Mouse (Mus musculus) G1E-ER4 (cell line): ENCODE measurements around the gene 4930579F01Rik. TPM values are rescaled to one million over a fixed set of nuclear protein-coding genes. Genes with fewer than 3 reads are reported as not detected.

Source experiments
- GATA1 ChIP-seq: IDR thresholded peaks from one replicate; pipeline ENCODE4 v1.8.0; 2012; ENCODE audit warnings: low read length, inconsistent platforms
- polyA plus RNA-seq: library from polyadenylated mRNA; stranded (reverse); fragments of >175 nt; gene quantifications from 2 replicates; pipeline ENCODE4 v1.2.3, GENCODE M21; 2012

4930579F01Rik gene
- not detected in 2 replicates for polyA plus RNA-seq

DNA sequence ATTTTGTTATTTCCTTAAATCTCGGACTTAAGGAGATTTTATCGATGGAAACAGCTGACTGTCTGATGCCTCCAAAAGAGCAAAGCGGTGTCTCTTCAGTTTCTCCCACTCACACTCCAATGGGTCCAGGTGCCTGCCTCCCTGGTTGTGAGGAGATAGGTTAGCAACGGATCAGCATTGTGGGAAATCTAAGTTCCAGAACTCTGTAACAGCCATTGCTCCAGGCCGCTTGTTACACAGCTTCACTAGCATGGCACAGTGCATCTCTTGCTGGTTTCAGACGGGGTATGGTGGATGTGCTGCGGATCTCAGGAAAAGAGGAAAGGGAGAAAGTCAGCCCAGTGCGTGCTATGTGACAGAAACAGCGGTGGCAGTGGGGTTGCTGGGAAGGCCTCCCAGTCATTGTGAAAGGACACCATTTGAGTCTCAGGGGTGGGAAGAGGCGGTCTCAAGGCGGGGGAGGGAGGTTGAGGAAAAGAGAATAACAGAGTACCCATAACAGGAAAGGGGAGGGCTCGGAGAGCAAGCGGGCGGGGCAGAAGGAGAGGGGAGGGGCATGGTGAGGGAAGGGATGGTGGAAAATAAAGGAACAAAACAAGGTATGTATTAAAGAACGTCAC lies at the start of gene 4930579F01Rik:
4930579F01Rik (minus strand) TSS at position 143 of the 620 bp plus-strand sequence.
- TF ChIP-seq GATA1: no peak

DNA sequence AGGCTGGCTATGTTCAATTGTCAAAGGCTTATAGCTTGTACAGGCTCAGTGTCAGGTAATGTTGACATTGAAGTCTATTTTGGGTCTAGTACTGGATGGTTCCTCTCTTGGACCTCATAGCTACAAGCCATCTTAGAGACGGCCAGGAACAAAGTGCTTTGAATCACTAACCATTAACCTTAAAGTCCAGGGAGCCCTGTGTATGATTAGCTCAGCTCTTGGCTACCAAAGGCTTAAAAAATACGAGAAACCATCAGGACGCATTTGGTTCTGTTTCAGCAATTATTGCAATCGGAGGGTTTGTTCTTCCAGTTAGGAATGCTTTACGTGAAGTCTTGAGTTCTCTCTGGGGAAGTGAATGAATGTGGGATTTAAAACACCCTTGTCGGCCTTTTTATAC lies 49.3 kb upstream of the 4930579F01Rik start:
- no peak for TF ChIP-seq GATA1

DNA sequence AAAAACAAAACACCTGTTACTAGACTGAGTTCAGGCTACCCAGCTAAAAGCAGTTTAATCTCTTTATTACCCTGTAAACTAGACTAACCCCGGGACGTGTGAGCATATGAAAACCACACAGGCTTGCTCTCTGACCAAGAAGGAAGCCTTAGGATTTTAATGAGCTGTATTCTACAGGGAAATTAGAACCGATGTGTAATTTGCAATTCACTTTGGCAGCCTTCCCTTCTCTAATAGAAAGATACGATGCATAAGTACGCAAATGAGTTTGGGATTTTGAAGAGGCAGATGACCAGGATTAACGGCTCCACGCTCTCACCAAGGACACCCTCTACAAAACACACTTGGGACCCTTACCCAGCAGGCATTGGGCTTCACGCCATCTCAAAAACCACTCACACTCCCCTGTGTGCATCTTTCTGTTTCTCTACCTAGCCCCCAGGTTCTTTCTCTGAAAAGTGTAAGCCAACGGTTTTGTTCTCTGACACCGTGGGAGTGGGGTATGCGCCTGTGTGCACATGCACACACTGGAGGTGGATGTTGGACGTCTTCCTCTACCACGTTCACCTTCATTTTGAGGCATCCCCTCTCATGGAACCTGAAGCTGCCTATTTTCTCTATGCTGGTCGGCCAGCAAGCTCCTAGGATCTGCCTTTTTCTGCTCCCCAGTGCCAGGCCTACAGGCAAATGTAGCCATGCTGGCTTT lies 48.5 kb upstream of the 4930579F01Rik start:
- no peak for TF ChIP-seq GATA1

DNA sequence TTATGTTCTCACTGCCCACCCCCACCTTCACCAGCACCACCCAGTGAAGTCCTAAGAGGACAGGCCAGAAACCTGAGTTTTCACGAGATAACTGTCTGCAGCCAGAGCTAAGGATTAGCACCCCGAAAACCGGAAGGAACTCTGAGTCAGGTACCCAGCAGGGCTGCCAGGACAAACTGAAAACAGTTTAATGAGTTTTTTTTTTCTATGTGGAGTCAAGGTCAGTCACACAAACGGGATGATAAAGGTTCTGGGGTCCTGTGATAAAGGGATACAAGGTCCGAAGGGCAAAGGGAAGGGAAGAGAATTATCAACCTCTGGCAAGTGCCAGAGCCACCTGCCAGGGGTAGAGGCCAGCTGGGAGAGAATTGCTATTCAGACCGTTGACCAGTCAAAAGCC lies 47.7 kb upstream of the 4930579F01Rik start:
- no peak for TF ChIP-seq GATA1

DNA sequence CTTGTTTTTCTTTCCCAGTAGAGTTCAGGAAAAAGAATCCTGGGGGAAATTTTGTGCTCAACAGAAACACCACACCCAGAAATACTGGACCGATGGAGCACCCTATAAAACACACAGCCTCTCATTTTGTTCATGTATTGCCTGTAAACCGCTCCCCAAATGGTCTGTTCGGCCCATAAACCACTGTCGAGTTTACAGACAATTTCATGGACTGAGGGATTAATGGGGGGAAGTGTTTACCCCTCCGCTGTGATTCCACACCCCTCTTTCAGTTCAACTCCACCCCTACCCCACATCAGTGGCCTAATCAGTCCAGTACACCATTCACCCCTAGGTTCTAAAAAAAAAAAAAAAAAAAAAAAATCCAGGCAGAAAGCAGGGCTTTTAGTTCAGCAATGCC lies 47.3 kb upstream of the 4930579F01Rik start:
- TF ChIP-seq GATA1: no peak

DNA sequence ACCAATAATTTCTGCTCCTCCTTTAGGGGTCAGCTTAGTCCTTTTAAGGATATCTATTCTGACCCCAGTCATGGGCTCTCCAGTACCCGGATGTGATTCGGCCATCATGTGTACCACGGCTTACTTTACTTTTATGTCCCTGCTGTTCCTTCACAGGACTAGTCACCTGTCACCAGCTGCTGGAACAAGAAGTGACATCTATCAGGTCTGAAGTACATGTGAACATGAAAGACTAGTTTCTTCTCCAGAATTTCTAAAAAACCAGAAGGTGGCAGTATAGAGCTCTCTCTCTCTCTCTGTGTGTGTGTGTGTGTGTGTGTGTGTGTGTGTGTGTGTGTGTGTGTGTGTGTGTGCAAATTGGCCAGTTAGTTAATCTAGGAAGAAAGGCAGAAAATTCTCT lies 46.8 kb upstream of the 4930579F01Rik start:
- TF ChIP-seq GATA1: no peak

DNA sequence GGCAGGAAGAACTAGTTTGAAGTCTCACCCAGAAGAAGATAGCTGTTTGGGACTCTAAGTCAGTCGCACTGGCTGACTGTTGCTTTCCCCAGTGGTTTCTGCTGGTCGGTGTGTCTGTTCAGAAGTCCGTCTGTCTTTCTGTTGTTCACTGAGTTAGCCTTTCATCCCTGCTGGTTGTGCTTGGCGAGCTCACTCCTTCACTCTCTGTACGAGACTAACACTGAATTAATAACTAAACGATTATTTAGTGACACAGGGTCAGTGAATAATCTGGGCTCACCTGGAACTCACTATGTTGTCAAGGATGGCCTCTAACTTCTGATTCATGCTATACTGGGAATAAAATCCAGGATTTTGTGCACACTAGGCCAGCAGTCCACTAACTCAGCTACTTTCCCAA lies 45.8 kb upstream of the 4930579F01Rik start:
- TF ChIP-seq GATA1: no peak

DNA sequence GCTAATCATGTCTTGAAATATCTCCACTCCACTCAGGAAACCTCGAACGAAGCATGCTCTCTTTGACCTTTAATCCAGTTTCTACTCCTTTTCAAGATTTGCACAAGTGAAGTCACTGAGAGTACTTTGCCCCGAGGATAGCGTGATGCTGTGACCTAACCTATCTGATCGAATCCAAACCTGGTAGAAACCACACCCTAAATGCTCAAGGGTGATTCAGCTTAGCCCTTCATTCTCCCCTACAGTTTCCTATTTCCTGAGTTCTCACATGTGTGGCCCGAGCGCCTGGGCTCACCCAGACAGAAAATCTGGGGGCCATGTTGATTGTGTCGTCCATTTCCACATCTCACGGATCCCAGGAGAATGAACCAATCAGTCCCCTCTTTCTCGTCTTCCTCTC lies 44.4 kb upstream of the 4930579F01Rik start:
- TF ChIP-seq GATA1: no peak

DNA sequence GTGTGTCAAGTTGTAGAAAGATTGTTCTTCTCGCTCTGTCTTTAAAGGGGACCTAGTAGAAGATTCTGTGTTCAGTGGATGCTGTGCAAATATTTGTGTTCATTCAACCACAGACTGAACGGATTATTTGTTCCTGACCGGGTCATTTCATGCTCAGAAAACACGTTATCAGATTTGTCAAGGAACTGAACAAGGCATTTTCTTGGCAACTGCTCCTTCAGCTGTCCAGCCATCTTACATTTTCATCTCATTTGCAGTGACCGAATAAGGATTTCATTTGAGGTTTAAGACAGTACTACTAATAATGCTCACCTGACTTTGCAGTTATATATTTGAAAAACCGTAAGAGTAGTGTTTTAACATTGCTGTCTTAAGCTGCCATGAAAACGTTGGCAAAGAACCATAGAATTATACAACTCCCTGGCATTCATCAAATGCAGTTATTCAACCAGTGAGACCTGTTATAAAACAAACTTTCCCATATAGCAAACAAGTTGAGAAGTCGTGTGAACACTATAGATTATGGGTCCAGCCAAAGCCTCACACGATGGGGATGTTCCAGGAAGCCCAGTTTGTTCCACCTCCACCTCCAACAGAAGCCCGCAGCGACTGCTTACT lies 43.0 kb upstream of the 4930579F01Rik start:
- no peak for TF ChIP-seq GATA1

DNA sequence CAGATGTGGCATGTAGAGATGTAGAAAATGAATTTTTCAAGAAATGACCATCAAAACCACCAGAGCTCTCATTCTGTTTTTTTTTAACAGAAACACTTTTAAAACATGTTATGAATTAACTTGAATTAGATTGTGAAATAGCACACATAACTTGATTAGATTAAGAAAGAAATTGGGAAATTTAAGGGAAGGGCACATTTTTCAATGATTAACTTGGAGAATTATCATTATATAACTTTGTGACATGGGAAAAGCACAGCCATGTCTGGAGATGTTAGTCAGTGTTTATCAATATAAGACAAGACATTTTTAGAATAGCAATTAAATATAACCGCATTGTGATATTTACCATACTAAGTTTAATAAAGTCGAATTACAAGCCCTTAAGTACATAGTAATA lies 37.9 kb upstream of the 4930579F01Rik start:
- TF ChIP-seq GATA1: no peak

DNA sequence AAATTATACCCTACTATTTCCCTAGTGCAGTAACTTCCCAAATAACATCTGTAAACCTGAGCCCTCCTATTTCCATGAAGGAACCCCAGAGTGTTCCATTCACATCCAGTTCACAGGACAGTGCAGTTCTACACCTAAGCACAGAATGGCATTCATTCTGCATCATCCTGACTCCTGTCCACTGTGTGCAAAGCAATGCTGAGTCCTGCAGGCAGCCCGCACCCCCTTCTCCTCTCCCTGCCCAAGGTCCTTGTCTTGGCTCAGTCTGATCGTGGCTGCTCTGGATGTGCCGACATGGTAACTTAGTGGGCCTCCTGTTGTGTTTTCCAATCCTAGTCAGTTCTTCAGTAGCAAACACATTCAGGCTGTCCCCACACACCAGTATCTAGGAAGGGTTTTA lies 36.6 kb upstream of the 4930579F01Rik start:
- TF ChIP-seq GATA1: no peak

DNA sequence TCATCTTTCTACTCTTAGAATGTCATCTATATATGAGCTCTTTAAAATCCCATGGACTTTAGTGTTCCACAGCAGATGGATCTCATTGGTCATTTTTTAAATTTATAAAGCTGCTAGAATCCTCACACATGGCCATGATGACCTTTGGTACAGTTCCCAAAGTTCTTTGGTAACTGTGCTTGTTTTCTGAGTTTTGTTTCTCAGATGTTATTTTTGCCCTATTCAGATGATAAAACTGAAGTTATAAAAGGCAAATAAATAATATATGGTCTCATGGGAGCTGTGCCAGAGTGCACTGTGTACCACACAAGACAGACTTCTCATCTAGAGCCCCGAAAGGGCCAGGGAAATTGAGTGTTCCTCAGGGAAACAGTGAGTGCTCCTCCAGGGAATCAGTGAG lies 35.8 kb upstream of the 4930579F01Rik start:
- no peak for TF ChIP-seq GATA1

DNA sequence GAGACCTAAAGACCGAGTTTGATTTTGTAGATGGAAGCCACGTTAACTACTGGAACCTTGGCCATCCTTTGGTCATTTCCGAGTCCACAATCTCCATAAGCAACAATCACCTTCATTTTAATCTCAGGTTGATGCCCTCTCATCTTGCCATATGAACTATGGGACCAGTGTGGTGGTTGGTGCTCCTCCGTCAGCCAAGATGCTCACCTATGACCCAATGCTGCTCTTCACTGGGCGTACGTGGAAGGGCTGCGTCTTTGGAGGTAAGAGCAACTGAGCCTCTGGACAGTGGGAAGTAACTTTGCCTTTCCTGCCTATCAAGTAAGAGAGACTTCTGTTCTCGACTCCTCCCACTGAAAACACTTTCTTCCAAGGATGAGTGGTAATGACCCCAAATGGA lies 34.2 kb upstream of the 4930579F01Rik start:
- no peak for TF ChIP-seq GATA1

DNA sequence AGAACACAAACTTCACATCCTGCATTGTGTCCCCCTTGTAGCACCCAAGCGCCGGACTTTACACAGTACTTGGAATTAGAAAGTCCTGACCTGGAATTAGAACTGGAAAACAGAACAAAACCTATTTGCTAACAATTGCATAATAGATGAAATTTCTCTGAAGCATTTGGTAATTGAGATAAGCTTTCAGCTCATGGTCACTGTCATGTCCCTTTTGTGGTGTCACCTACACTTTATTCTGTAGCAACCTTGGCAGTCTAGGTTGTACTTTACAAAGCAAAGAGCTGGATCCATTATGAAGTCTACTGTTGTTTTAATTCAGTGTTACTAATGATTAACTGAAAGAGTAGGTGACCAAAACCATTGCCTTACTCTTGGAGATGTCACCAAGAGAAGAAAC lies 33.5 kb upstream of the 4930579F01Rik start:
- TF ChIP-seq GATA1: no peak

DNA sequence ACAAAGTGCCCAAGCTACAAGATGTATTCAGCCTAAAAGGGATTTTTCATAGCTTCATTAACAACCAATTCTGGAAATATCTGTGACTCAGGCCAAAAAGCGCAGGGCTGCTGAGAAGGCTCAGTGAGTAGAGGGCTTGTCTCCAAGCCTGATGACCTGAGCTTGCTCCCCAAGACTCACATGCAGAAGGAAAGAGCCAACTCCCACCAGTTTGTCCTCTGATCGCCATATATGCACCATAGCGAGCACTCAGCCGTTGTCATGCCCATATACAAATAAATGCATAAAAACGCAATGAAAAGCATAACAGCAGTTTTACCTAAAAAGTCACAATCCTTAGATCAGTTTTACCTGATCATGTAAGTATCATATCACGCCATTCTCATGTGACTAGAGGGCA lies 32.9 kb upstream of the 4930579F01Rik start:
- no peak for TF ChIP-seq GATA1

DNA sequence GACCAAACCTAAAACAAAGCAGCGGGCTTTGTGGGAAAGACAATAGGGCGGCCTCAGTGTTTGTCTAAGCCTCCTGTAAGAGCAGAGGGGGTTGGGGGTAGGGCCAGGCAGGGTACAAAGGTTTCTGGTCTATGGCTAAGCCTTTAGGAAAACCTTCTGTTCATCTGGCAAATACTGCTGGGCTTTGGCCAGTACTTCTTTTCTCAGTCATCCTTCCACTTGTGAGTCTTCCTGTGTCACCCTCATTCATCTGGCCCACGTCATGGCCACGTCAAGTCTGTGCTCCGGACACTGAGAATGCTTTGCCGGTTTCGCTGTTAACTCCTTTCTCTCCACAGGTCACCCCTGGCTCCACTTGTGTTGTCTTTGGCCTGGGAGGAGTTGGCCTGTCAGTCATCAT lies 32.2 kb upstream of the 4930579F01Rik start:
- TF ChIP-seq GATA1: no peak

DNA sequence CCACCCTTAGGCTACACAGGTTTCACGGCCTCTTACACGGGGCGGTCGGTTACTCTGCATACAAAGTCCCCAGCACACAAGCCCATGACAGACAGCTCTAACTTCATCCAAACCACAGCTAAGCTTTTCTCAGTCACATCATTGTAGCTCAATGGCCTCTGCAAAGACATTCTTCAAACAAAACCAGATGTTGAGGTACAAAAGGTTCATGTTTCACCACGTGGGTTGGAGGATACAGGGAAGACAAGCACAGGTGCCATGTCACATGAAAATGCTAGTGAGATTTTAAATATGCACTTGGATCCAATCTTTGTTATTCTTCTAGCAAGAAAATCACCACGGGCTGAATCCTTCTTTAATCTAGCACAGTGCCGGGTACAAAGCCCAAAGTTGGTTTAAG lies 31.7 kb upstream of the 4930579F01Rik start:
- no peak for TF ChIP-seq GATA1
